Mouse (Mus musculus) forebrain, postnatal 0 days (tissue): ENCODE measurements around the gene Cldn14. TPM values are rescaled to one million over a fixed set of nuclear protein-coding genes. Genes with fewer than 3 reads are reported as not detected.

Source experiments
- ATAC-seq: fragments of 200-750 bp; cut with Nextera tagmentation; 2 replicates; pipeline ENCODE4 v1.8.0; 2017; ENCODE audit warnings: mild to moderate bottlenecking, moderate library complexity
- DNase-seq: peaks from one replicate; pipeline ENCODE4 v3.0.0-alpha.2; 2015
- H3K27ac ChIP-seq: fragments of 300-500 bp; sonication (generic); 2 replicates; pipeline ENCODE4 v1.5.1; 2014; ENCODE audit warnings: low read depth, mild to moderate bottlenecking, antibody characterized with exemption, low read length, moderate library complexity, mixed read lengths
- H3K27me3 ChIP-seq: fragments of 300-500 bp; sonication (generic); 2 replicates; pipeline ENCODE4 v1.6.1; 2014; ENCODE audit warnings: mild to moderate bottlenecking, low read length, mixed read lengths; ENCODE audit not compliant: insufficient read depth
- H3K36me3 ChIP-seq: fragments of 300-500 bp; sonication (generic); 2 replicates; pipeline ENCODE4 v1.6.1; 2014; ENCODE audit warnings: mild to moderate bottlenecking, moderate library complexity; ENCODE audit not compliant: insufficient read depth
- H3K4me1 ChIP-seq: fragments of 300-500 bp; sonication (generic); 2 replicates; pipeline ENCODE4 v1.6.1; 2014; ENCODE audit warnings: antibody characterized with exemption; ENCODE audit not compliant: insufficient read depth
- H3K4me2 ChIP-seq: fragments of 300-500 bp; sonication (generic); 2 replicates; pipeline ENCODE4 v1.6.1; 2014; ENCODE audit warnings: low read depth, mild to moderate bottlenecking, moderate library complexity
- H3K4me3 ChIP-seq: fragments of 300-500 bp; sonication (generic); 2 replicates; pipeline ENCODE4 v1.5.1; 2014; ENCODE audit warnings: low read depth, low read length, mixed read lengths
- H3K9ac ChIP-seq: fragments of 300-500 bp; sonication (generic); 2 replicates; pipeline ENCODE4 v1.6.1; 2014; ENCODE audit warnings: mild to moderate bottlenecking
- H3K9me3 ChIP-seq: fragments of 300-500 bp; sonication (generic); 2 replicates; pipeline ENCODE4 v1.6.1; 2016; ENCODE audit warnings: low read length
- CTCF ChIP-seq: sonication (generic); IDR thresholded peaks from 2 replicates; pipeline ENCODE4 v1.5.1; 2016; ENCODE audit warnings: antibody characterized with exemption, control low read depth, low read depth
- WGBS: fragments of 180-500 bp; shearing (Covaris S2); extraction: QIAGEN DNeasy Blood & Tissue Kit; methylation state at CpG from one replicate; pipeline ENCODE4 v1.1.7; 2014; 5-methylcytosine and 5-hydroxymethylcytosine counted together
- polyA plus RNA-seq: library from polyadenylated mRNA; unstranded; fragments of >200 nt; fragmentation: Nextera tagmentation; extraction: Ambion mirVana; gene quantifications from 2 replicates; pipeline ENCODE4 v1.2.1, GENCODE M21; 2015
- total RNA-seq: library from RNA; depleted of rRNA; stranded (reverse); fragments of >200 nt; gene quantifications from 2 replicates; pipeline ENCODE4 v1.2.3, GENCODE M21; 2014

The Cldn14 gene
- total and polyA plus RNA-seq, 2 experiments from 2014 or later = not detected

GRCm38 (mm10) chr16:93923788-93924187 lies 84.8 kb downstream of the Cldn14 start:
- 77% methylated on average over 7 of the region's 7 CpGs for WGBS
- H3K9me3 ChIP-seq = no peaks in the 10 kb centered on the region
- DNase-seq (no peak), ATAC-seq (no peak)
- TF ChIP-seq CTCF = no peak
- H3K4me2 ChIP-seq = no peak overlapping the region
- no peaks in the 10 kb centered on the region for H3K27me3 ChIP-seq
- no peak overlapping the region for H3K27ac ChIP-seq
- H3K36me3 ChIP-seq = no peaks in the 10 kb centered on the region
- H3K4me1 ChIP-seq = no peaks in the 10 kb centered on the region
- no peak overlapping the region for H3K4me3 ChIP-seq
- no peak overlapping the region for H3K9ac ChIP-seq

GRCm38 (mm10) chr16:93922835-93923389 lies 85.7 kb downstream of the Cldn14 start:
- 79% methylated on average over 5 of the region's 5 CpGs for WGBS
- ATAC-seq (no peak), DNase-seq (no peak)
- H3K4me2 ChIP-seq = no peak overlapping the region
- no peaks in the 10 kb centered on the region for H3K9me3 ChIP-seq
- no peaks in the 10 kb centered on the region for H3K36me3 ChIP-seq
- no peak overlapping the region for H3K4me3 ChIP-seq
- H3K27me3 ChIP-seq = no peaks in the 10 kb centered on the region
- no peak for TF ChIP-seq CTCF
- no peak overlapping the region for H3K27ac ChIP-seq
- H3K4me1 ChIP-seq = no peaks in the 10 kb centered on the region
- H3K9ac ChIP-seq = no peak overlapping the region

GRCm38 (mm10) chr16:93920673-93921072 lies 88.0 kb downstream of the Cldn14 start:
- TF ChIP-seq CTCF = no peak
- H3K36me3 ChIP-seq = no peaks in the 10 kb centered on the region
- H3K27ac ChIP-seq = no peak overlapping the region
- no peaks in the 10 kb centered on the region for H3K9me3 ChIP-seq
- WGBS = 75% methylated on average over 4 of the region's 4 CpGs
- ATAC-seq = no peak
- H3K4me3 ChIP-seq = no peak overlapping the region
- H3K9ac ChIP-seq = no peak overlapping the region
- no peak for DNase-seq
- no peak overlapping the region for H3K4me2 ChIP-seq
- H3K4me1 ChIP-seq = no peaks in the 10 kb centered on the region
- no peaks in the 10 kb centered on the region for H3K27me3 ChIP-seq

- 82% methylated on average over 20 of the region's 20 CpGs for WGBS
- DNase-seq (no peak), ATAC-seq (no peak)
- H3K4me1 ChIP-seq = no peaks in the 10 kb centered on the region
- no peaks in the 10 kb centered on the region for H3K27me3 ChIP-seq
- H3K9me3 ChIP-seq = no peaks in the 10 kb centered on the region
- no peak overlapping the region for H3K27ac ChIP-seq
- H3K4me2 ChIP-seq = no peak overlapping the region
- H3K36me3 ChIP-seq = no peaks in the 10 kb centered on the region
- no peak for TF ChIP-seq CTCF
- H3K9ac ChIP-seq = no peak overlapping the region
- no peak overlapping the region for H3K4me3 ChIP-seq
These were observed 89.4 kb downstream of the Cldn14 start for GRCm38 (mm10) chr16:93919189-93919588.

GRCm38 (mm10) chr16:93918679-93919060 lies 90.0 kb downstream of the Cldn14 start:
- no peak overlapping the region for H3K9ac ChIP-seq
- WGBS = 68% methylated on average over 8 of the region's 8 CpGs
- H3K4me2 ChIP-seq = peak overlapping the region; percentile 6; the same call in 1 of the 2 replicates
- no peak overlapping the region for H3K27ac ChIP-seq
- H3K4me3 ChIP-seq = no peak overlapping the region
- no peaks in the 10 kb centered on the region for H3K4me1 ChIP-seq
- no peaks in the 10 kb centered on the region for H3K36me3 ChIP-seq
- H3K9me3 ChIP-seq = no peaks in the 10 kb centered on the region
- no peak for TF ChIP-seq CTCF
- no peaks in the 10 kb centered on the region for H3K27me3 ChIP-seq
- no peak for DNase-seq
- 0 out of 2 replicates have a peak, but pooled peaks have one; percentile 5 for ATAC-seq

- H3K4me2 ChIP-seq = peak overlapping the region; percentile 6; the same call in 1 of the 2 replicates
- H3K36me3 ChIP-seq = no peaks in the 10 kb centered on the region
- no peak overlapping the region for H3K9ac ChIP-seq
- H3K4me1 ChIP-seq = no peaks in the 10 kb centered on the region
- DNase-seq (peak; percentile 87), ATAC-seq (peak; percentile 84)
- peak; percentile 87 for TF ChIP-seq CTCF
- H3K27ac ChIP-seq = no peak overlapping the region
- H3K4me3 ChIP-seq = no peak overlapping the region
- no peaks in the 10 kb centered on the region for H3K9me3 ChIP-seq
- 54% methylated on average over 15 of the region's 22 CpGs for WGBS
- no peaks in the 10 kb centered on the region for H3K27me3 ChIP-seq
These were observed 90.6 kb downstream of the Cldn14 start for GRCm38 (mm10) chr16:93917712-93918678.

GRCm38 (mm10) chr16:93915338-93915849 lies 93.2 kb downstream of the Cldn14 start:
- 37% methylated on average over 10 of the region's 10 CpGs for WGBS
- Histone ChIP-seq H3K27ac (no peak overlapping the region), H3K36me3 (no peaks in the 10 kb centered on the region), H3K4me1 (no peaks in the 10 kb centered on the region), H3K4me2 (no peak overlapping the region), H3K9ac (no peak overlapping the region), H3K27me3 (no peaks in the 10 kb centered on the region), H3K4me3 (no peak overlapping the region), H3K9me3 (no peaks in the 10 kb centered on the region)
- DNase-seq = no peak
- TF ChIP-seq CTCF = peak; percentile 32; the same call in 1 of the 2 replicates
- no peak for ATAC-seq
